Mouse (Mus musculus) intestine, postnatal 0 days (tissue): Measurements from ENCODE around the gene Nln. TPM values are rescaled to one million over a fixed set of nuclear protein-coding genes. Genes with fewer than 3 reads are reported as not detected.

Experiments used
- ATAC-seq: fragments of 200-750 bp; cut with Nextera tagmentation; 2 replicates; pipeline ENCODE4 v1.8.0; 2017; ENCODE audit warnings: mild to moderate bottlenecking, moderate TSS enrichment, moderate library complexity
- H3K27ac ChIP-seq: fragments of 300-500 bp; sonication (generic); 2 replicates; pipeline ENCODE4 v1.5.1; 2014; ENCODE audit warnings: mild to moderate bottlenecking, low read depth, low read length, moderate library complexity
- H3K27me3 ChIP-seq: fragments of 300-500 bp; sonication (generic); replicated peaks from 2 replicates; pipeline ENCODE4 v1.6.1; 2014; ENCODE audit warnings: low read length, mixed read lengths; ENCODE audit not compliant: control insufficient read depth, insufficient read depth
- H3K36me3 ChIP-seq: fragments of 300-500 bp; sonication (generic); 2 replicates; pipeline ENCODE4 v1.6.1; 2014; ENCODE audit warnings: mild to moderate bottlenecking, moderate library complexity; ENCODE audit not compliant: control insufficient read depth, insufficient read depth
- H3K4me1 ChIP-seq: fragments of 300-500 bp; sonication (generic); replicated peaks from 2 replicates; pipeline ENCODE4 v1.6.1; 2014; ENCODE audit warnings: antibody characterized with exemption, low read length, mixed read lengths; ENCODE audit not compliant: control insufficient read depth, insufficient read depth
- H3K4me2 ChIP-seq: fragments of 300-500 bp; sonication (generic); replicated peaks from 2 replicates; pipeline ENCODE4 v1.6.1; 2014; ENCODE audit warnings: low read depth, mild to moderate bottlenecking, moderate library complexity
- H3K4me3 ChIP-seq: fragments of 300-500 bp; sonication (generic); 2 replicates; pipeline ENCODE4 v1.5.1; 2014; ENCODE audit warnings: low read depth, low read length
- H3K9ac ChIP-seq: fragments of 300-500 bp; sonication (generic); 2 replicates; pipeline ENCODE4 v1.6.1; 2014; ENCODE audit warnings: mild to moderate bottlenecking, low read depth, low read length
- H3K9me3 ChIP-seq: fragments of 300-500 bp; sonication (generic); 2 replicates; pipeline ENCODE4 v1.6.1; 2016; ENCODE audit warnings: mixed run types; ENCODE audit not compliant: control insufficient read depth
- CTCF ChIP-seq: sonication (generic); IDR thresholded peaks from 2 replicates; pipeline ENCODE4 v1.5.1; 2016; ENCODE audit warnings: low read depth, mild to moderate bottlenecking, control low read depth, antibody characterized with exemption, moderate library complexity
- WGBS: fragments of 180-500 bp; shearing (Covaris S2); extraction: QIAGEN DNeasy Blood & Tissue Kit; methylation state at CpG from one replicate; pipeline ENCODE4 v1.1.7; 2014; 5-methylcytosine and 5-hydroxymethylcytosine counted together
- polyA plus RNA-seq: library from polyadenylated mRNA; unstranded; fragments of >200 nt; fragmentation: Nextera tagmentation; extraction: Ambion mirVana; gene quantifications from 2 replicates; pipeline ENCODE4 v1.2.1, GENCODE M21; 2015

The Nln gene
- polyA plus RNA-seq, 1 experiment from 2014 or later = 13.3 TPM

GRCm38 (mm10) chr13:104089387-104089786, 20.0 kb downstream of the Nln start:
- Histone ChIP-seq H3K27me3 (no peaks in the 10 kb centered on the region), H3K4me3 (no peak overlapping the region), H3K4me2 (no peak overlapping the region), H3K4me1 (no peaks in the 10 kb centered on the region), H3K9me3 (no peaks in the 10 kb centered on the region), H3K9ac (no peak overlapping the region), H3K36me3 (0 out of 2 replicates have a peak, but pooled peaks cover 4% of the 10 kb centered on the region), H3K27ac (no peak overlapping the region)
- 0 out of 2 replicates have a peak, but pooled peaks have one; percentile 36 for ATAC-seq
- 9% methylated on average over 1 of the region's 1 CpGs for WGBS
- TF ChIP-seq CTCF = peak; percentile 94

DNA sequence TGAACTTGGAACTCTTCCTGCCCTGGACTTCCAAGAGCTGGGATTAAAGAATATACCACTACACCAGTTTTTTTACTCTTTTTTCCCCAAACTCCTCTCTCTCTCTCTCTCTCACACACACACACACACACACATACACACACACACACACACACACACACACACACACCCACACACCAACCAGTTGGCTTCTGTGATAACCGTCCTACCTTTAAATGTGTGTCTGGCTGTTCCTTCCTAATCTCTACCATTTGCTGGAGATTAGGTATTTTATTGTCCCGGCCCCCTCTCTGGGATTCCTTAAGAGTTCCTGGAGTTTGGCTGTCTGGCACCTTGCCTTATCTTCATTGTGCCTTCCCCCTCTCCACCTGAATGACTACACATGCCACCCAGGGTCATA, 24.8 kb downstream of the Nln start:
- no peak for TF ChIP-seq CTCF
- no peaks in the 10 kb centered on the region for H3K36me3 ChIP-seq
- H3K27me3 ChIP-seq = no peaks in the 10 kb centered on the region
- H3K4me2 ChIP-seq = no peak overlapping the region
- H3K4me3 ChIP-seq = no peak overlapping the region
- no peak overlapping the region for H3K9ac ChIP-seq
- WGBS = 40% methylated on average over 2 of the region's 2 CpGs
- ATAC-seq = no peak
- no peak overlapping the region for H3K27ac ChIP-seq
- H3K4me1 ChIP-seq = no peaks in the 10 kb centered on the region
- H3K9me3 ChIP-seq = no peaks in the 10 kb centered on the region

- no peak for ATAC-seq
- Histone ChIP-seq H3K9me3 (no peaks in the 10 kb centered on the region), H3K4me2 (no peak overlapping the region), H3K9ac (no peak overlapping the region), H3K36me3 (no peaks in the 10 kb centered on the region), H3K4me3 (no peak overlapping the region), H3K27me3 (no peaks in the 10 kb centered on the region), H3K27ac (no peak overlapping the region), H3K4me1 (no peaks in the 10 kb centered on the region)
- WGBS = 81% methylated on average over 7 of the region's 7 CpGs
- no peak for TF ChIP-seq CTCF
These were observed 26.9 kb downstream of the Nln start for GRCm38 (mm10) chr13:104082504-104082903.

- Histone ChIP-seq H3K9me3 (no peaks in the 10 kb centered on the region), H3K27me3 (no peaks in the 10 kb centered on the region), H3K4me1 (no peaks in the 10 kb centered on the region), H3K36me3 (0 out of 2 replicates have a peak, but pooled peaks cover 6% of the 10 kb centered on the region), H3K4me2 (no peak overlapping the region), H3K4me3 (no peak overlapping the region), H3K27ac (no peak overlapping the region), H3K9ac (no peak overlapping the region)
- no peak for ATAC-seq
- TF ChIP-seq CTCF = no peak
- 66% methylated on average over 6 of the region's 6 CpGs for WGBS
These were observed 32.4 kb downstream of the Nln start for GRCm38 (mm10) chr13:104076993-104077392.

- Histone ChIP-seq H3K27me3 (no peaks in the 10 kb centered on the region), H3K36me3 (0 out of 2 replicates have a peak, but pooled peaks cover 6% of the 10 kb centered on the region), H3K27ac (no peak overlapping the region), H3K9ac (no peak overlapping the region), H3K9me3 (no peaks in the 10 kb centered on the region), H3K4me3 (no peak overlapping the region), H3K4me2 (no peak overlapping the region), H3K4me1 (no peaks in the 10 kb centered on the region)
- WGBS = 64% methylated on average over 10 of the region's 10 CpGs
- ATAC-seq = no peak
- no peak for TF ChIP-seq CTCF
These were observed 34.7 kb downstream of the Nln start for GRCm38 (mm10) chr13:104074731-104075130.

DNA sequence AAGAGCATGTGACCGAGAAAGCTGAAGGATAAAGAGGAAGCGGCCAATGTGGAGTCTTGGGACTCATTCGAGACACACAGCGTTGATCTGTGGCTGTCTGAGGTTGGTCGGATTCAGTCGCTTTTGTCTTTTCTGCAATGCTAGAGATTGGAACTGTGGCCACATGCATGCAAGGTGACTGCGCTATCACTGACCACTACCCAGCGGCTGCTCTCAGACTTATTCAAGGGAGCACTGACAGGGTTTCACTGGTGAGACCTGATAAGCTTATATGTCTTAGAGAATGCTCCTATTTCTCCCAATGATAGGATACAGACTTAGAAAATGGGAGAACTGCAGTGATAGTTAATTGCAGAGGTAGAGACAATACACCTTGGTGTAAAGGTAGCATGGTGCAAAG, 35.2 kb downstream of the Nln start:
- Histone ChIP-seq H3K27me3 (no peaks in the 10 kb centered on the region), H3K9ac (no peak overlapping the region), H3K36me3 (0 out of 2 replicates have a peak, but pooled peaks cover 6% of the 10 kb centered on the region), H3K4me2 (no peak overlapping the region), H3K4me3 (no peak overlapping the region), H3K4me1 (no peaks in the 10 kb centered on the region), H3K27ac (no peak overlapping the region), H3K9me3 (no peaks in the 10 kb centered on the region)
- 93% methylated on average over 8 of the region's 8 CpGs for WGBS
- no peak for ATAC-seq
- no peak for TF ChIP-seq CTCF

- Histone ChIP-seq H3K27me3 (no peaks in the 10 kb centered on the region), H3K36me3 (peaks cover 6% of the 10 kb centered on the region; the same call in 1 of the 2 replicates), H3K4me3 (no peak overlapping the region), H3K9ac (no peak overlapping the region), H3K4me2 (no peak overlapping the region), H3K9me3 (no peaks in the 10 kb centered on the region), H3K4me1 (no peaks in the 10 kb centered on the region), H3K27ac (no peak overlapping the region)
- WGBS = 96% methylated on average over 9 of the region's 9 CpGs
- TF ChIP-seq CTCF = no peak
- ATAC-seq = no peak
These were observed 37.1 kb downstream of the Nln start for GRCm38 (mm10) chr13:104072351-104072750.
